Mouse (Mus musculus): ENCODE results near the gene Elovl7.

- no peak for TF ChIP-seq HCFC1 (IDR thresholded peaks at IDR 0.05; ENCODE audit: borderline replicate concordance, insufficient read depth, low read length)
- no peak for TF ChIP-seq CHD2 (IDR thresholded peaks at IDR 0.05; ENCODE audit: low read depth, low read length)
These were observed 88.9 kb downstream of the Elovl7 start for GRCm38 (mm10) chr13:108302957-108303675.
